Mouse (Mus musculus) thymus, postnatal 36 days (tissue): Measurements from ENCODE around the gene Gadl1.
A peak's percentile ranks its signal among the peaks of the same experiment; 100 is the strongest.

Experiments used
- DNase-seq, 2 experiments: peaks; one replicate each; pipeline ENCODE4 v3.0.0; 2022; ENCODE audit warnings: mixed read lengths in 2 of 2

Gadl1 gene

DNA sequence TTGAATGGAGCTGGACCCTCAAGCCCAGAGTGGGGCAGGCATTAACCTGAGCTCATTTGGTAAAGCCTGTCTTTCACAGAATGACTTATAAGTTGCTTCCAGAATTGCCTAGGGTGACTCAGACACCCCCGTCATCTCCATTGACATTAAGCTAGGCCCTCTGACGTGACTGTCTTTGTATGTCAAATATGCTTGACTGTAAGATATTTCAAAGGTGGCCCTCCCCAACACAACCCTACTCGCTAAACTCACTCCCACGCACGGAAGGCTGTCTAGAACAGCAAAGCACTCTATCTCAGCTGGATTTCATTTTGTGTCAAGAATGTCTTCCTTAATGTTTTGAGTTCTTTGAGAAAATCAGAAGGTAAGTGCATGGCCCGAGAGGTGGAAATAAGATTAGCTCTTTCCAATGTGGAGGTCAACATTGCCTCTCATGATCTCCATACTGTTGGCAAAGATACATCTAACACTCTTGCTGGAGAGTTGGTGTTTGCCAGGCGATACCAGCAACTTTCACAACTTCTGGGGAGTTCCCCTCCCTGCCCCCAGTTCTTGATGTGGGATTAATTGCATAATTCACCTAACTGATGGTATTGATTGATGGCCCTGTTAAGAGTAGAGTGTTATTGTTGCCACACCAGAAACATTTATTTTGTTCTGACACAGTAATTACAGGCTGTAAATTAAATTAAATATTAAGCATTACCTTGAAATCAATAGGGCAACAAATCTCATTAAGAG lies 182.0 kb downstream of the Gadl1 start:
- DNase-seq, result no peak

DNA sequence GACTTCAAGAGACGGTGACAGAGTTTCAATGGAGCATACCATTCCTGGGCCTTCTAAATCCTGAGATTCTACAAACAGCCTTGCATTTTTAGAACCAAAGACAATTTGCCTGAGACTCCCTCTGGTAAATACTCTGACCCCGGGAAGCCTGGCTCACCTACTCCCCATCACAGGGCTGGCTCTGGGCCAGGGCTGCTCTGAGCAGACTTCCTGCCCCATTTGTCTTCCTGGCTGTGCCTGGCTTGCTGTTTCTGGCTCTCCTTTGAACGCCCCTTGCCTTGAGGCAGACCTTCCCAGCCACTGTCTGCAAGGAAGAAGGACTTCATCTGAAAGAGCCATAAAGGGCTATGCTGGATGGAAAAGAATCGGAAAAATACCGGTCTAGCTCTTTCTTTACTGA lies 182.7 kb downstream of the Gadl1 start:
- DNase-seq, result peak; percentile 48 to 55

DNA sequence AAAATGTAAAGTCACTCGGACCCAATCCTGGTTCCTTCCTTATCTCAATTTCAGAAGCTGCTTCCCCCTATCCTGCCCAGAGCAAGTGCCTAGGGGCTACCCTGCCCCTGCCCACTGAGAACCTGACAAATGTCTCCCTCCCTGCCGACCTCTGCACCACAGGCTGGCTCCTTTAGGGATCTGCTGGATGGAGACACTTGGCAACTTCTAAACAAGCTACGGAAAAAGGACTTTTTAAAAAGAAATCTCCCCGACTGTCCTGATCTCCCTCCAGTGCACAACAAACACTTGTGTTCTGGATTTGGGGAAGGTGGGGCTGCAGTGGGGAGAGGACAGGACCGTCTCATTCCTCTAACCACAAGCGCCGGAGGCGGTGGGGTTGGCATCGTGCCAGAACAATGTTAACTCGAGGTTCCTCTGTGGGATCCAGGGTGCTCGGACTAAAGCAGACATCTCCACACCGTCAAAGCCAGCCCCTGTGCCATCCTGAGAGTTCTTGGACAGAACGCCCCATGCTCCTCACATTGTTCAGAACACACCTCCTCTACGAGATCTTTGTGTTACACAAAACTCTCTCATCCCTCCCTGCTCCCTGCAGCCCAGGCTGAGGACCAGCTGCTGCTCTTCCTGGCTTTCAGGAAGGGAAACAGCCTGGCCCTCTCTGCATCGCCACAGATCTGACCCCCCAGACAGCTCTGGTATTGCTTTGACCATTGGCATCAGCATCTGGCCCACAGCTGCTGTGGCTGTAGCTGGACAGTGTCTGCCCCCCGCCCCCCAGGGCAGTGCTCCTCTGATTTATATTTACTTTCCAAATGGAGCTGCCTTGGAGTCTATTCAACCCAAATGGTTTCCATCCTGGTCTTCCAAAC lies 189.7 kb downstream of the Gadl1 start:
- no peak for DNase-seq

DNA sequence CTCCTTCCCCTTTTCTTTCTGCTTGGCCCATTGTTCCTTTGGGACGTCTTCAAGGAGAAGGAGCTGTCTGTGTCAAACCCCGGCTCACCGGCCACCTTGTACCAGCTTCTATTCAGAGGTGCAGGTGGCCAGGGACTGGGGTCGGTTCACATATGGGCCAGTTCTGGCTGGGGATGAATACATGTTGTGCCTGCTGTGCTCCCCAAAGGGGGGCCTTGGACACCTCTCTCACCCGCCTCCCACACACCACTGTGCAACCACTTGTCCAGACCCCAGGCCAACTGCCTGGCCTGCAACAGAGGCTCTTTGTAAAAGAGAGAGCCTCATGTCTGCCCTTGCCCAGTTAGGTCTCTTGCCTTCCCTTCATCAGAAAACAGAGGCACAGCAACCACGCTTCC lies 190.3 kb downstream of the Gadl1 start:
- DNase-seq, result no peak

DNA sequence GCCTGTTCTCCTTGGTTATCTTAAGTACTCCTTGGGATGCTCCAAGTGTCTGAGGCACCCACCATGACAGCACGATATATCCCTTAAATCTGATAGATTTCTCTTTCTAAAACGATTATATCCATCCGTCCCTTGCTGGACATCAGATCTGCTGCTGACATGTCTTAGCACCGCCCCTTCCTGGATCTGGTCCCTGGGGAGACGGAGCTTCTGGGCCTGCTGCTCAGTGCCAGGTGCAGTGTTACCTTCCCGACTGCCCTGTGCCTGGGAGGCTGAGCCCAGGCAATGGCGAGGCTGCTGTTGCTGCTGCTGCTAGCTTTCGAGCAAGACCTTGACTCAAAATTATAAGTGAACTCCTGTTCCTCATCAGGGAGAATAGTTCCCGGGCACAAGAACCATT lies 190.8 kb downstream of the Gadl1 start:
- no peak for DNase-seq

DNA sequence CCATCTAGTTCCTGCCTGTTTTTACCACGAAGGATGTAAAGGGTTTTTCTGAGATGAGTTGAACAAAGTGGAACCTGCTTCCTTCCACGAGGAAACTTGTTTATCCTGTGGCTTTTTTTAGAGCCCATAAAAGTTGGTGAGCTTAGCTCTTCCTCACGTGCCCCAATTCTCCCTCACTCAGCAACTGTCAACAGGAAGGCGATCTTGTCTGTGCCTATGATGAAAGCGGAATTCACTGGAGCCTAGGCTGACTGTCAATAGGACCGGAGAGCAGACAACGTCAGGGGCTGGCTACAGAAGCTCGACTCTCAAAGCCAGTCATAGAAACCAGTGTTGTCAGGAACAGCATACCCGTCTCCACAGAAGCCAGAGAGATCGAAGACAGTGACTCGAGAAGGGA lies 192.6 kb downstream of the Gadl1 start:
- no peak for DNase-seq

DNA sequence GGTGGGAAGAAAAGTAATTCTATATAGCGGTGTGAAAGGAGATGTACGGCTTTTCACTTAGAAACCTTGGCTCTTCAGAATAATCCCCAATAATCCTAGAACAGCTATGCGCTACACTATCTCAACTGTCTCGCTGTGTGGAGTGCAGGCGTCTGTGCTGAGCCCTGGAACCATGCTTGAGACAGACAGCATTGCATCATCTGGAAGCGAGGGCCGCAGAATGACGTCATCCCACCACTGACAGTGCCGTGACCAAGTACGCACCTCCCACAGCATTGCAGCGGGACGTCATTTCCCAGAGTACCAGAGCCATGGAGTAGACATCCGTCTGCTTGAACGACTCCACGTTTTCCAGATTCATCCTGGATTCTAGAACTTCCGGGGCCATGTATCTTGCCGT lies 195.5 kb downstream of the Gadl1 start:
- DNase-seq, result no peak

DNA sequence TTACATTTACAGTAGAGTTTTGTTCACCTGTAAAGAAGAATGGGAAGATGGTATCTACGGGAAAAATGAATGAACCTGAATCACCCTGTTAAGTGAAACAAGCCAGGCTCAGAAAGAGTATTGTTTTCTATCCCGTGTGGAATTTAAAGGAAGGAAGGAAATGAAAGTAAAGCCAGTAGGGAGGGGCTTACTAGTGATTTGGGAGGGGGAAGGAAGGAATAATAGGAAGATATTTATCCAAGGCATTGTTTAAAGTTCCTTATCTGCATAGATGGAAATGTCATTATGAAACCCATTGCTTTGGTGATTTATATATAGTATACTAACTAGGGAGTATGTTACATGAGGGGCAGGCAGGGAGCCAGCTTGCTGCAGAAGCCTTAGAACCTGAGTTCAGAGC lies 199.5 kb downstream of the Gadl1 start:
- no peak for DNase-seq

DNA sequence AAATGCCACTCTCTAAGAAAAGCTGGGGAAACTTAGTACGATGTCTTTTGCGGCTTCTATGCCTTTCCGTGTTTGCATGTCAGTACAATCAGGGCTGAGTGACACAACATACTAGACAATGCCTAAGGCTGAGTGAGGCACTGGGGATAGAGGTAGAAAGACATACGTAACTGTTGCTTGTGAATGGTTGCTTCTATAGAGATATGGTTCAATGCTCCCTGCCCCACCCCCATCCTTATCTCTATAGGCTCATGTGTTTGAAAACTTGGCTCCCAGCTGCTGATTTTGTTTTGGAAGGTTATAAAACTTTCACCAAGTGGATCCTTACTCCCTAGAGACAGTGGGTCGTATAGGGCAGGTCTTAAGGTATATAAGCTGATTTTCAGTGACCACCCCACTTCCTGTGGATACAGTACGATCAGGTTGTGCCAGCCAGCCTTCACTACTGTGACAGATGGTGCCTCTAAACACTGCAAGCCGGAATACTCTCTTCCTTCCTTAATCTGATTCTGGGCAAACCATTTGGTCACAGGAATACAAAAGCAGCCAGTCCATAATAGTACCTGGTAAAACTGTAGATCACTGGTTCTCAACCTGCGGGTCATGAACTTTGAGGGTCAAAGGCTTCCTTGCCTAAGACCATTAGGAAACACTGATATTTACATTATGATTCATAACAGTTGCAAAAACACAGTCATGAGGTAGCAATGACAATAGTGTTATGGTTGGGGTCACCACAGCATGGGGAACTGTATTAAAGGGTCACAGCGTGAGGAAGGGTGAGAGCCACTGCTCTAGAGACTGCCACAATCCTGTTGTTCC lies 202.1 kb downstream of the Gadl1 start:
- no peak for DNase-seq

DNA sequence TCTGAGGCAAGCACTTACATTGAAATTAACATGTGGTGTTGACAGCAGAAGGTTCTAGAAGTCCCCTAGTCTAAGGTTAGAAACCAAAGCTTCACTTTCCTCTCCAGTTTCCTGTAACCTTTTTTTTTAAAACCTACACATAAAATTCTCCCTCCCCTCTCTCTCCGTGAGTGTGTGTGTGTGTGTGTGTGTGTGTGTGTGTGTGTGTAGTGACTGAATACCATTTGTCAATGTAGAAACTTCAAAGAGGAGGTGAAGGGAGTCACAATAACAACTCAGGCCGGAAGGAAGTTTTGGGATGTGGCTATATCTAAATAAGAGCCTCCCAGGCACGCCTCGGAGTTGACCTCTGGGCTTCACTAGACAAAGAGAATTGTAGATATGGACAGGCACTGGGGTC lies 205.1 kb downstream of the Gadl1 start:
- peak; percentile 37 to 39 for DNase-seq

DNA sequence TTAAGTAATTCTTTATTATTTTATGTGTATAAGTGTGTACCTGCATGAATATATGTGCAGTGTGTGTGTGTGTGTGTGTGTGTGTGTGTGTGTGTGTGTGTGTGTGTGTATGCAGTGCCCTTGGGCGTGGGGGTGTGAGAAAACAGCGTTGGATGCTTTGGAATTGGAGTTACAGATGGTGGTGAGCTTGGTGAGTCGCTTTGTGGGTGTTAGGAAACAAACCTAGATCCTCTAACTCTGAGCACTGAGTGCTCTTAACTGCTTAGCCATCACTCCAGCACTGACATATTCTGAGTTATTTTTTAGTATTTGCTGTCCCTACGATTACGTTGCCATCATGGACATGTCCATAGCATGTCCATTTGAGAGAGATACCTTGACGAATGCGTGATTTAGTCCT lies 206.6 kb downstream of the Gadl1 start:
- DNase-seq, result no peak

DNA sequence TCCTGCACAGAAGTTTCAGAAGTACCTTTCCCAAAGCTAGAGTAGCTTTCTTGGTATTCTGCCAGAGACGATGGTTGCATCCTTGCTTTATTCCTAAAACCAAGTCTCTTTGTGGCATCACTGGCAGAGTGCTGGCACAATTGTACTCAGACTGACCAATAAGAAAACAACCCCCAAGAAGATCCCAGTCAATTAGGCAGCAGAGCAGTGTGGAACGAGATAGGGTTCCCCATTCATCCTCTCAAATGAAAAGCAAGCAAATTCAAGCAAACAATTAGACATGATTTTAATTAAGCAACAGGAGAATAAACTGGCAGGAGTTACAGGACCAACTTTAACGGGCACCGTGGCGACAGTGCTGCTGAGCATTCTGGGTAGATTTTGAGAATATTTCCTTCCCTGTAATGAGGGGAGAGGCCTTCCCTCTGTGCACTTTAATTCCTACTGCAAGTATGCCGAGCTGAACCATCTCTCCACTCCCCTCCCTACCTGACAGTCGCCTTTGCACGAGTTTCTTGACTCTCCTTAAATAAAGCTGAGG lies 209.1 kb downstream of the Gadl1 start:
- no peak for DNase-seq

DNA sequence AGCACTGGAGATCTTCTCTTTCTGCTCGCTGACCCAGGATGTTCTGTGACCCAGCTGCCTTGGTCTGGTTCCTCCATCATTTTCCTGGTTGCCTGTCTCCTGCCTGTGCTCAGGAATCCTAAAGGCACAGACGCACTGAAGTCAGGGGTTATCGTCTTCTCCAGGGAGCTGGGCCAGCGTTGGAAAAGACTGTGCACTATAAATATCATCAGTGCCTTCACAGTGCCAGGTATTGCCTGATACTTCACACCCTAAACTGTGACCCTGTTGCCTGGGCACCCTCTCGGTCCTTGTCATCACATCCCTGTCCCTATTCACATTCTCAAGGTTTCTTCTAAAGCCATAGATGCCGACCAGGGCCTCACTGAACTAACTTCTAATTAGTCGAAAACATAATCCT lies 210.7 kb downstream of the Gadl1 start:
- DNase-seq, result no peak

DNA sequence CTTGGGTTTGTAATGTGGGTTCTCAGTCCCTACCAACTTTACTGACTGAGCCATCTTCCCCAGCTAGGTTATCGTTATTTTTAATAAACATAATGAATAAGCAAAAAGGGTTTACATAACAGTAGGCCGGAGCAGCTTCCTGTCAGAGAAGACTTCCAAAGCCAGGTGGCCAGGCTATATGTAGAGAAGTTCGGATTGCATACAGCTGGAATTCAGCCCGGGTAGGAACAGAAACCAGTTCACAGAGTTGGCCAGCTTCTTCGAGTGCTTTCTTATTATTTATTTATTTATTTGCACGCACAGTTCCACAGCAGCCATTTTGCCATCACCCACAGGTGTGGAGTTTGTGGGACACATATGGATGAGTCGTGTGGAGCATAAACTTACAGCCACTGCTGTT lies 212.2 kb downstream of the Gadl1 start:
- no peak for DNase-seq

DNA sequence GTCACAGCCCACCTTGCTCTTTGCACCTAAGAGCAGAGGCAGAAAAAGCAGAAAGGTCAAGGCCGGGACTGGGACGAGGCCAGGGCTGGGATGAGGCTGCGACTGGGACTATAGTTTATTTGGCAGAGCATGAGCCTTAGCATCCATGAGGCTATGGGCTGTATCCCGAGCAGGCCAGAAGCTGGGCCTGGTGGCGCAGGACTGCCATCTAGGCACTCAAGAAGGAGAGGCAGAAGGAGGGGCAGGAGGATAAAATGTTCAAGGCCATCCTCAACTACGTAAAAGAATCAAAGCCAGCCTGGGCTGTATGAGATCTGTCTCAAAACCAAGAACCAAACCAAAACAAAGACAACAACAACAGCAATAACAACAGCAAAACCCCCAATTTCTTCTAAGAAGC lies 213.3 kb downstream of the Gadl1 start:
- peak; percentile 32 to 35 for DNase-seq

DNA sequence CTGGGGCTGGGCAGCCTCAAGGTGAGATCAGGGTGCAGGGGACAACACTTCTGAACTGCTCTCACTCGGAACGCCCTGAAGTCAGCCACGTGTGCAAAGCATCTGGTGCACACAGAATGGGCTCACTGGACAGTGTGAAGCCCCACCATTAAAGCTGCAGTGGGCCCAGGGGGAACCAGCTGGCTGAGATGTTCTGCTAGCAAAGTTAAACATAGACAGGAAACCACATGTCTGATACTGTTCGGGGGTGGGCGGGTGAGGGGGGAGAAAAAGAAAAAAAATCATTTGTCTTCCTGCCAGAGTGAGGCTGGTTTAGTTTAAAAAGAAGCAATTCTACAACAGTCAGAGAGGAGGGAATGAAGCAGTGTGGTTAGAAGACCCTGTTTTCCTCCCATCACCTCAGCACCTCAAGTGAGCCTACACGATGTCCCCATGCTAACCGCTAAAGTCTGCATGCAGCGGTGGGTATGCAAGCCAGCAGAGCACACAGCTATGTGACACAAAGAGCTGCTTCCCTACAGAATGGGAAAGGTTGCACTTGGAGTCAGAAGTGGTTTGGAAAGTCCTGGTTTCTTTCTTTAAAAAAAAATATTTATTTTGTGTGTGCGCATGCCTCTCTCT lies 213.8 kb downstream of the Gadl1 start:
- DNase-seq, result peak; percentile 55 to 65
